Mouse (Mus musculus): ENCODE data around the gene Perm1.

DNA sequence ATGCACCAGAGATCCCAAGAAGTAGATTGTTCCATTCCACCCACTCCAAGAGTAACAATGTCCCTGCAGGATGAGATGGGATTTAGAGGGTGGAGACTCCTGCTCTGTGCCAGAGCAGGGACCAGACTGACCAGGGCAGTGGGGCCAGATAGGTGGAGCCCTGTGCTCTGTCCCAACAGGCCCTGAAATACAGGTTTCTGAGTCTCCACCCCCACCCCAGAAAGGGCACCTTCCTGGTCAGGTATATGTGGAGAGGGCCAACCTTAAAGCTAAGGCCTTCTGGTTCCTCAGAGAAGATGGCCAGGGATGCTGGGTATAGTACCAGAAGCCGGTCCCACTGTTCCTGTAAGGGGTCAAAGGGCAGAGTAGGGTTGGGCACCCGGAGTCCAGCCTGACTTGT lies 8.6 kb downstream of the Perm1 start:
- TF ChIP-seq CTCF (IDR thresholded peaks at IDR 0.05; ENCODE audit: borderline replicate concordance, control insufficient read depth, extremely low read depth, insufficient read depth, low read length, poor library complexity) (no peak), POLR2A (IDR thresholded peaks at IDR 0.05; ENCODE audit: control insufficient read depth, extremely low read depth, insufficient read depth, low read length, poor library complexity) (no peak)
